Mouse (Mus musculus): Measurements from ENCODE around the gene Lcn8.
"Not testable (repeated sequence)": the region's sequence is repeated elsewhere in the genome, so short reads cannot be mapped to it uniquely, and the experiment has no call there.

Gene Lcn8

DNA sequence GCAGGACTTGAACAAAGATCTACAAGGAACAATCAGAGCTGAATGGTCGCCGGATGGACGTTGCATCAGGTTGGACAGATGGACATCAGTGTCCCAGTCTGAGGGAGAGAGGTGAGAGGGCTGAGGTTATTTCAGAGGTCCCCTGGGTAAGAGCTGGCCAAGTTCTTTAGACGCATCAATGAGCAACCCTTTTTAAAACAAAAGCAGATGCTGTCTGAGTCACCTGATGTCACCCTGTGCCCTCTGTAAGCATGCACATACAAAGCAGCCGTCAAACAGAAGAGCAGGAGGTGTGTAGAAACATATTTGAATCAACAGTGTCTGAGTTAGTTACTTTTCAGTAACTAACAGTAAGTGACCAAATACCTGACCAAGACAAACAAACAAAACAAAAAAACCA lies 11.2 kb downstream of the Lcn8 start:
- peak; percentile 26 for DNase-seq (ENCODE audit: low read depth, low spot score)

DNA sequence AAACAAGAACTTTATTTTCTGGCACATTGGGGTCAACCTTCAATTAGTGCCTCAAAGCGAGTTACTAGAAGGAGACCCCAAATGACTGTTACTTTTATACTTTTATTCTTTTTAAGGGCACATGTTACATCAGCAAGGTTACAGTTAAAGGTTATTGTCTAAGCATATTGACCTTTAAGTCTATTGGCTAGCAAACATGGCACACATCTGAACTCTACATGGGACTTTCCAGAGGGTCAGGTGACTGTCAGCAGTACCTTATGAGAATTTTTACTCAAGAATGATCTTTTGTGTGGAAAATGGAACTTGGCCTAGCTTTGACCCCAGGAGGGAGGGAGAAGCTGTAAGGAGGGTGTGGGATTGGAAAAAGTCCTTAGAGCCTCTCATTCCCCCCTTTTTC lies 13.6 kb downstream of the Lcn8 start:
- no peak for DNase-seq (ENCODE audit: low read depth, low spot score)

DNA sequence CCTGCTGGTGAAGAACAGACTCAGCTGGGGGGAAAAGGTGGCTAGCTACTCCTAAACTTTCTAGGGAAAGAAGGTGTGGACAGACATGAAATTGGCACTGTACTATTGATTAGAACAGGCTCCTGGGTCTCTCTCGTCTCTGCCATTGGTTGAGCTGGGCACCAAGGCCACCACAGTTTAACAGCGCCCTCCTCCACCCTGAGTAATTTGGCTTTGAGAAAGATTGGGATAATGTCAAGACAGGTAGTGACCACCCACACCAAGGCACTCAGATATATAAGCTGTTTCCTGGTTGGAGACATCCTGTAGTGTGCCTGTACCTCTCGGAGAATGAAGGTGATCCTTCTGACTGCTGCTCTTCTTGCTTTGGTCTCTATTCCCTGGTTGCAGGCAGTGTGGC lies 23.6 kb downstream of the Lcn8 start, which contains the start of gene Lcn6:
Gene Lcn6 (plus strand): TSS at position 301 of the 400 bp plus-strand sequence.
- DNase-seq (ENCODE audit: low read depth, low spot score), result no peak

DNA sequence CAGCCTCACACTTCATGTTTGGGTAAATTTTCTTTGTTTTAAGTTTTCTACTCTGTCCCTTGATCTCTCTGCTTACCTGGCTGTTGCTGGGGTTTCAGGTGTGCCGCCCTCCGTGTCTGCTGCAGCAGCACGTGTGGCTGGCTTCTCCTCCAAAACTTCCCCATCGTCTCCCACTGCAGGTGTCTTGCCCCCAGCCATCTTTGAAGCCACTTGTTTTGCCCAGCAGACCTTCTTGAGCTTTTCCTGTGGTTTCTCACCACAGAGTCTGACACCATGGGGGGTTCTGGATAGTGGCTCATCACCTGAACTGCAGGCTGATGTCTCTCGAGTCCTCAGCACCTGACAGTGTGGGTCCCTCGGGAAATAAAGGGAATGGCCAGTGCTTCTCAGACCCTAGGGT lies 26.6 kb downstream of the Lcn8 start:
- no peak for DNase-seq (ENCODE audit: low read depth, low spot score)

DNA sequence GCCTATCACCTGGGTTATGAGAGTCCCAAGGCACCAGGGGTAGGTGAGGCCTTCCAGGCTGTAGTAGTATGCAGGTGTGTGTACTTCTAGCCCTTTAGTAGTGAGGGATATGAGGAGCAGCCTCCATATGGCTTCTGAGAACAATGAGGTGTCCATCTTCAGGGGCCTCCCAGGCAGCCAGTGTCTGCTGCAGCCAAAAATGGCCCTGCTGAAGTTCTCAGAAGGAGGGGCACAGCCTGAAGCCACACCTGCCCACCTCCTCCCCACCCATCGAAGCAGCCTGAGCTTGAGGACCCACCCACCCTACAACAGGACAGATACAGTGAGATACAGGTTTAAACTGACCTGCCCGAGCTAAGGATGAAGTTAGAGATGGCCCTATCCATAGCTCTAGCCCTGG lies 29.5 kb downstream of the Lcn8 start, which contains the start of gene Lcn10:
Gene Lcn10 (plus strand): TSS at position 301 of the 400 bp plus-strand sequence.
- DNase-seq (ENCODE audit: low read depth, low spot score), result no peak

DNA sequence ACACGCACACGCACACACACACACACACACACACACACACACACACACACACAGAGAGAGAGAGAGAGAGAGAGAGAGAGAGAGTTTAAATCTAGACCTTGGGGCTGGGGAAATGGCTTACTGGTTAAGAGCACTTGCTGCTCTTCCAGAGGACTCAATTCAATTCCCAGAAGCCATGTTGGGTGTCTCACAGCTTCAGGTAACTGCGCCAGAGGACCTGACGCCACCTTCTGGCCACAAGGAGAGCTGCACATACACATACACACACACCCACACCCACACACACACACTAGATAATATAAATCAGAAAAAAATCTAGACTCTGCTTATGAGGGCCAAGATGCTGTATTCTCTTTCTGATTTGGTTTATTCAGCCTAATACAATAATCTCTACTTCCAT lies 34.0 kb downstream of the Lcn8 start:
- DNase-seq (ENCODE audit: low read depth, low spot score), result no peak

DNA sequence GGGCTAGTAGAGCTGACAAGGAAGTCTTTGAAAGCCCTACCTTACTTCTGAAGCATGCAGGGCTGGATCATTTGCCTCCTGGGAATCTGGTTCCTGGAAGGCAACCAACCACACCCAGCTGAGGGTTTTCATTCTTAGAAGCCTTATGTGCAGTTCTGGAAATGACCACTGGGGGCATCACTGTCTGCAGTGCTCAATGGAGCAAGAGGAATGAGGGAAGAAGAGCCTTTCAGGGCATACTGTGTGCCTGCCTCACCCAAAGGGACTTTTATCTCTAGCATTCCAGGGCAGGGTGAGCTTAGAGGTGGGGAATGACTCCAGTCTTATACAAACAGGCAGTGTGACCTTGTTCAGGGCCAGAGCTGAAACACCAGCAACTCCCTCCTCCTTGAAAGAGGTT lies 41.7 kb downstream of the Lcn8 start:
- peak; percentile 83 for DNase-seq (ENCODE audit: low read depth, low spot score)

DNA sequence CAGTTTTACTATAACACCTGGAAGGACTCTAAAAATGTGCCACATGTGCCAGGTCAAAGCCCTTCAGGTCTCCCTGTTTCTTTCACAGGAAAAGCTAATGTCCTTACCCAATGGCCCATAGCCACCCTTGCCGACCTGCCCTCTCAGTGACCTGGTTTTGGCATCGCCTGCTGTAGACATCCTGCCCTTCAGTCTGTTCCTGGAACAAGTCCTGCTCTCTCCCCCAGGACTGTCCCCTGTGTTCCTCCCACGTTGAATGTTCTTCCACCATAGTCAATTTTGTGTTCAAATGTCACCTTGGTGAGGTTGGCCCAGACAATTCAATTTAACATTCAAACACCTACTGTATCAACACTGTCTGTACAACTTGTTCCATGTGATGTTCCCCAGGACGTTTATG lies 44.0 kb downstream of the Lcn8 start:
- DNase-seq (ENCODE audit: low read depth, low spot score), result no peak

DNA sequence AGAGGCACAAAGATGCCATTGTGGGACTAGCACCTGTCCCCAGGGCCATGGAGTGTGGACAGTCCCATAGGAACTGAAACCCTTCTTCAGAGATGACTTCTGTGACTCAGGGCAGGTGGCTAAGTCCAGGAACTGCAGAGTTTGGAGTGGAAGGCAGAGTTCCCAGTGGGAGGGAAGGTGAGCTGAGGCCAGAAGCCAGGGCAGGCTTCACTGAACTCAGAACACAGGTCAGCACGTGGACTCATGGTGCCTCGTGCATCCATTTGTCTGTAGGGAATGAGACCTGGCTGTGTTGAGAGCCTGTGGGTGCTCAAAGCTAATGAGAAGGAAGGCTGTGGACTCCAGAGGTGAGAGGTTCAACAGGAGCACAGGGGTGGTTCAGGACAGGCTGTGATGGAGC lies 45.8 kb downstream of the Lcn8 start:
- DNase-seq (ENCODE audit: low read depth, low spot score), result no peak

DNA sequence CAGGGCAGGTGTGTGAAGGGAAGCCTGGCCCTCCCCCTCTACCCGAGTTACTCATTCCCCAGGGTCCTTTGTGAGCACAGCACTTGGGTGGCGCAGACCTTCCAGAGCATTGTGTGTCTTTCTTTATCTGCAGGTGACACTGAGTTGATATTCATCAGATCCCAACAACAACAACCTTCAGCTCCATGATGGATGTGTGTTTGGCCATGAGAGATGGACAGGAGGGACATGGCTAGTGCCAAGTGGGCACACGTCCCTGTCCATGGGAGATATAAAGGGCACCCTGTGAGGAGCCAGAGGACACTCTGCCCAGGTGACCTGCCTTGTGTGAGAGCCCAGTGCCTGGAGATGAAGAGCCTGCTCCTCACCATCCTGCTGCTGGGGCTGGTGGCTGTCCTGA lies 46.8 kb downstream of the Lcn8 start, which contains the start of gene Obp2a:
Gene Obp2a (plus strand): TSS at position 301 of the 400 bp plus-strand sequence.
- not testable (repeated sequence) for DNase-seq (ENCODE audit: low read depth, low spot score)

DNA sequence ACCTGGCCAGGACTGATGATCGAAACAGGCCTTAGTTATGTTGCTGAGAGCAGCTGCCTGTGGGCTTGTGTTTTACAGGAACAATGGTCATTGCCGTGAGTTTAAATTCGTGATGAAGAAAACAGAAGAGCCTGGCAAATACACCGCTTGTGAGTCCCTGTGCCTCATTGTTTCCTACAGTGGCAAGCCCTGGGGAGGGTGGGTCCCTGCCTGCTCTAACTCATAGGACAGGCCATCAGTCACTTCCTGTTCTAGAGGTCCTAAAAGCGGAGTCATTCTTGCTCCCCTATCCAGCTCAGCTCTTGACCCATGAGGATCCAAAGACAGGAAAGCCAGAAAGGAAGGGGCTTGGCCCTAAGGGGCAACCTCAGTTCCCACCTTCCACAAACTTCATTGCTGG lies 48.1 kb downstream of the Lcn8 start:
- no peak for DNase-seq (ENCODE audit: low read depth, low spot score)

DNA sequence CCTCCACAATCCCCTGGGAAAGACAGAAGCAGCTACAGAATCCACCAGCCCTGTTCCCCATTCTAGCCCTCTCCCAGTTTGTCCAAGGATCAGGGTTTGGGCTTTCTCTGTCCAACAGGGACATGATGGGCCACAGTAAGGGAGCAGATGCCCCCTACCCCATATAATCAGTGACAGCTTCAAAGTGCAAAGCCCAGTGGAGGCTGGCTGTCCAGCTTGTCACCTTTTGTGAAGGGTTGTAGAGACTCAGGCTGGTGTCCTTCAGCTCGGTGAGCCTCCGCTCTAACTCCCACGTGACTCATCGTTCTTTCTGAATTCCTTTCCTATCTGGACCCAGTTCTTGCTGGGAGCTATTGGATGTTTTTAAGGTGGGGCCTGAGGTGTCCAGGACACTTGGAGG lies 50.8 kb downstream of the Lcn8 start:
- DNase-seq (ENCODE audit: low read depth, low spot score), result no peak
